Mouse (Mus musculus) lung, postnatal 25 days (tissue): ENCODE results near the gene Gm13030.
"Not testable (repeated sequence)": the region's sequence is repeated elsewhere in the genome, so short reads cannot be mapped to it uniquely, and the experiment has no call there.

Experiments used
- DNase-seq: peaks from one replicate; pipeline ENCODE4 v3.0.0; 2022; ENCODE audit warnings: low spot score

The Gm13030 gene

GRCm38 (mm10) chr4:138873864-138874263 is at the start of gene Gm13030:
TSS of gene Gm13030 (minus strand) at chr4:138873964.
- no peak for DNase-seq

DNA sequence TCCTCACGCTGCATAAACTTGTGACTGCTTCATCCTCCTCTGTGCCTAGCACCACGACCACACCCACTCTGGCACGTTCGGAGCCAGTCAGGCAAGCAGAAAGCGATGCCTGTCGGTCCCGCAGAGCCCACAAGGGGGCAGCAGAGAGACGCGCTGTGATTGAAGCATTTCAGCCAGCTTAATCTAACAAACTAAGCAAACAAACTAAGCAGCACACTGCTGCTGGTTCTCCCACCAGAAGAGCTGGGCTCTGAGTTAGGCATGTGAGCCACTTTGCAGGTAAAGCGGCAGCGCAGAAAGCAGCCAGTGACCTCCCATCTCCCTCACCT is 48.3 kb upstream of the Gm13030 start:
- peak; percentile 96 for DNase-seq

GRCm38 (mm10) chr4:138921254-138922130 is 47.7 kb upstream of the Gm13030 start:
- no peak for DNase-seq

DNA sequence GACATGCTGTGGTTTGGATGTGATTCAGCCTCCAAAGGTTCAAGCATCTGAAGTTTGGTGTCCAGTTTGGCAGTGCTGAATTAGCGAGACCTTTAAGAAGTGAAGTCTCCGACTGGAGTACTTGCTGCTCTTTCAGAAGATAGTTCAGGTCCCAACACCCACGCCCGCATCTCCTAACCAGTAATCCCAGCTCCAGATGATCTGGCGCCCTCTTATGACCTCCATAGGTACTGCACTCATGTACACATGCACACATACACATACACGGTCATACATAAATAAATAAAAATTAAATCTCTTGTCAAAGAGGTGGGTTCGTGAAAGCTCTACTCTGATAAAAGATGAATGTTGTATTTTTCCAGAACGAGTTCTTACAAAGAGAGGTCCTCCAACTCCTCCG is 43.5 kb upstream of the Gm13030 start:
- DNase-seq, result no peak

DNA sequence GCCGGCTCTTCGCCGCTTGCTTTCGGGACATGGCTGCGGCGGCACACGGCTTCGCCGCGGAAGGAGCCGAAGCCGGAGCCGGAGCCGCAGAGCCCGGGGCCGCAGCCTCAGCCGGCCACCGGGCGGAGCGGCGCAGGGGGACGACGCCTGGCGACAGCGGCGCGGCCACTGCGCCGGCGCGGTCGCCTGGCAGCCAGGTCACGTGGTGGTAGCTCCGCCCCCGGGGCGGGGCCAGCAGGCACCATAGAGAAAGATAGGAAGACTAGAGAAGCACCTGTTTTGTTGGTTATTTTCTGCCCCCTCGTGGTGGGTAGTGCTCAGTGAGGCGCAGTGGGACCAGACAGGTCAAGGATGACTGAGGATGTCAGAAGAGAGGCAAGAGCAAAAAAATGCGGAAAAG is 40.0 kb upstream of the Gm13030 start, which contains the start of gene Otud3:
TSS of gene Otud3 (minus strand) at position 149 of the 400 bp plus-strand sequence.
- peak; percentile 96 for DNase-seq

DNA sequence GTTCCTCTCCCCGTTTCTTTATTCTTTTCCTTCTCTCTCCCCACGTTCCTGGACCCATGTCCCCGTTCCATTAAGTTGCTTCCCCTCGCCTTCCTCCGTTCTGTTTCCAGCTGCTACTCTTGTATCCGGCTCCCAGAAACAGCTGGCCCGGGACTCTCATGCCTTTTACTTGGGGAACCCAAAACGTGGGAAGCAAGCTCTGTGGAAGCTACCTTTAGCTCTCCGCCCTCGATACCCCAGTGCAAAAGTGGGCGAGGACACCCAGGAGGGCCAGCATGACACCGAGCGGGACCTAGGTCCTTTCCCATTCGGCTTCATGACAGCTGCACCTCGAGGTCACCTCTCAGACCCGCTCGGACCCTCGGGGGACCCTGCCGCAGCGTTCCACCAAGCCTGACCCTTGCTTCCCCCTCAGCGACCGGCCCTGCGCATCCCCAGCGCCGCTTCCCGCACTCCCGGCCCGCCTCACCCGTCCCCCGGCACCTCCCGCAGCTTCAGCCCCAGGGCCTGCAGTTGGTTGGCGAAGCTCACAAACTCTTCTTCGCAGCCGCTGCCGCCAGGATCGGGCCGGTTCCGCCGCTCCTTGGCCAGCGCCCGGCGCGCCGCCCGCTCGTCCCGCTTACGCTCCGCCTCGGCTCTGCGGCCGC is 39.5 kb upstream of the Gm13030 start:
- no peak for DNase-seq

- DNase-seq, result no peak
Measured at GRCm38 (mm10) chr4:138905624-138906337, 32.0 kb upstream of the Gm13030 start.

DNA sequence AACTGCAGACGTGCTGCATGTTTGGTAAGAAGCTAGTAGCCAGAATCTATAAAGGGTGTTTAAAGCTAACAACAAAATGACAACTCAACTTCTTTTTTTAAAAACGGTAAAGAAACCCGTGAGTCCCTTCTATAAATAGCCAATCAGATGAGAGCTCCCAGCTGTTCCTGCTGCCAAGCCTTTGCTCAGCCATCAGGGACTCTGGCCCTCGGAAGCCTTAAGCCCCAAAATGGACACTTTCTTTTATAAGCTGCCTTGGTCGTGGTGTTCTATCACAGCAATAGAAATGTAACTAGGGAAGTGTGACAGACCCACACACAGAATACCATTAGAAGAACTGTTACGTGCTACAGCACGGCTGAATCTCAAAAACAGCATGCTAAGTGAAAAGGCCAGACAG is 25.6 kb upstream of the Gm13030 start:
- no peak for DNase-seq

DNA sequence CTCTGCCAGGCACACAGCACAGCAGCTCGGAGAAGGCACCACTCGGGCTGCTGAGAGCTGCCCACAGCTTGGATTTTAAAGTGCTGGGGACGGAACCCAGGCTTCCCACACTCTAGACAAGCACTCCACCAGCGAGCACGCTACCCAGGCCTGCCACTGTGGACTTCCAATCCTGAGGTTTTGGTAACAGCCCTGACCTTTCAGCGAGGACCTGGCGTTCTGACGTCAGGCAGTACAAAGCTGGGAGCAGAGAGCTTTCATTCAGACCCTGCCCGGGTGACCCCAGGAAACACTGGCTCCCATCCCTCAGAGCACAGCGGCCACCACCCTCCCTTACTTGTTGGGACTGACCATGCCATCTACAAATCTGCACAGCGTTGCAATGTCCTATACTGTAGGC is 20.0 kb upstream of the Gm13030 start:
- not testable (repeated sequence) for DNase-seq

DNA sequence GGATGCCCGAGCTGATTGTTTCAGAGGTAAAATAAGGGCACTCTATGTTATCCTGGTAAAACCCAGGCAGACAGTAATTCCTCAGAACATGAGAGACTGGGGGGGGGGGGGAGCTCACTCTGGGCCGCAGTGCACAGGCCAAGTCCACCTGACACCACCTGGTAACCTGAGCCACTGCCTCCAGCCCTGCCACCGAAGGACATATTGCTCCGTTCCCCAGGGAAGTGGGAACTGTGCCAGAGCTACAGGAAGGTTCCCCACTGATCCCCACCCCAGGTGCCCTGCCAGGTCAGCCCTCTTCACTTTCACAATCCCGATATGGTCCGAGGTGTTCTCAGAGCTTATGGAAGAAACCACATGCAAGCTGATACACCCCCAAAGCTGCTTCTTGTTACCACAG is 18.9 kb upstream of the Gm13030 start:
- DNase-seq, result peak; percentile 63

- no peak for DNase-seq
Measured at GRCm38 (mm10) chr4:138889635-138890034, 15.9 kb upstream of the Gm13030 start.

DNA sequence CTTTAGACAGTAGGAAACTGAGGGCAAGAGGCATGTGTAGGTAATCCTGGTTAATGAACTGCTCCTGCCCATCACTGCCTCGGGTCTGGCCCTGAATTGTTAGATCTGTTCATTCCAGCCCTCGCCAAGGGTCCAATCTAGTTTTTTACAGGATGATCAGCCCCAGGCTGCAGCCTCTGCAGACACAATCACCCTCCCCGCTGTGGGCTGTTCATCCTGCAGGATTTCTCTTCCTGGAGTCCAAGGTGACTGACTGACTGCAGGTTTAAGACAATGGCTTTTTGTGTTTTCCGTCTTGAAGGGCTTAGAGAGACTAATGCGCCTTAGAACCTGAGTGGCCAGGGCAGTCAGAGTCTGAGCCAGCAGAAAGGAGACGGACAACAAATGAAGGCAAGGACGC is 15.4 kb upstream of the Gm13030 start:
- DNase-seq, result no peak

DNA sequence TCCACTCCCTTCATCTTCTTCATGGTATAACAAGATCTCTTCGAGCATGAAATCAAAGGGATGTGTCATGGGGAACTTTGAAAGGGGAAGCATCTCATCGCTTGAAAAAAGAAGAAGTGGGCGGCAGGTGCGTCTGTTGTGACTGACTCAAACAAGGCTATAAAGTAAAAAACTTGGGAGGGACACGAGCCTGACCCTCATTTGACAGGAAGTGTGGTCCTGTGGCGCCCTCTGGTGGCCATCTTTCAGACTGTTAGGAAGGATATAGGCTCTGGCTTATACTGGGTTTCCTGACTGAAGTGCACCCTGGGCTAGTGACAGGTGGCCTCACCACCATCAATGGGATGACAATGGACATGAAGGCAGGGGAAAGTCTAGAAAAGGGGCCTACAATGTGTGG is 10.5 kb upstream of the Gm13030 start:
- peak; percentile 82 for DNase-seq

GRCm38 (mm10) chr4:138882179-138882578 is 8.4 kb upstream of the Gm13030 start:
- peak; percentile 22 for DNase-seq

GRCm38 (mm10) chr4:138880811-138881584 is 7.2 kb upstream of the Gm13030 start:
- DNase-seq, result peak; percentile 28

GRCm38 (mm10) chr4:138879808-138880207 is 6.0 kb upstream of the Gm13030 start:
- no peak for DNase-seq

DNA sequence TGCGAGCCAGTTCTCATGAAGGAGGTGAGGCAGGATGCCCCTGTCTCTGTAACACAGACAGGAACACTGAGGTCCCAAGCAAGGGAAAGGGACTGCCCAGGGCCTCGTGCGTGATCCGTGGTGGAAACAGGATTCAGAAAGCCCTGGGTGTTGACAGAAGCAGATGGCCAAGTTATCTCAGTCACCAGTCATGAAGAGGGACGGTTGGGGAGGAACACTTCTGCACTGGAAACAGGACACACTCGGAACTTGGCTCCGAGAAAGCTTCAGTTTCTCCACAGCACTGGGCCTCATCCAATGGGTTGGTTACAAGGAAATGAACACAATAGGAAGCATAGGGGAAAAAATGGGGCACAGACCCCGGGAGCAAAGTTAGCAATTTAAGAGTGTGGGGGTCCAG is 5.0 kb upstream of the Gm13030 start:
- peak; percentile 18 for DNase-seq

DNA sequence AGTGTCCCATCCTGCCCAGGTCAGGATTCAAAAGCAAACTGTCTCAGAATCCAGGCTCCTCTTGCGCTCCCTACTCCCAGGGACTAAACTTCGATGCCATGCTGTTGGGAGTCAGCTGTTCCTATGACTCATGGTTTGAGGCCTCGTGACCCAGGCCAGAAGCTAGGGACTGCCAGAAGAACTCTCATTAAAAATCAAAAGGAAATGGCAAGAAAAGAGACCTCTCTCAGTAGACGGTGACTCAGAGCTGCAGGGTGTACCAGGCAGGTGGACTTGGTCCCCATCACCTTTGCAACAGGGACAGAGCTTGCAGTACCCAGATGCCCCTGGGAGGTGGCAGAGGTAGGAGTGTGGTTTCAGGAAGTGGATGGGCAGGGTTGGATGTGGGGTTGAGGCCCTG is 4.0 kb upstream of the Gm13030 start, which contains the start of gene Pla2g2e:
TSS of gene Pla2g2e (plus strand) at position 212 of the 400 bp plus-strand sequence.
- DNase-seq, result no peak

GRCm38 (mm10) chr4:138875986-138876385 is 2.2 kb upstream of the Gm13030 start:
- DNase-seq, result no peak

DNA sequence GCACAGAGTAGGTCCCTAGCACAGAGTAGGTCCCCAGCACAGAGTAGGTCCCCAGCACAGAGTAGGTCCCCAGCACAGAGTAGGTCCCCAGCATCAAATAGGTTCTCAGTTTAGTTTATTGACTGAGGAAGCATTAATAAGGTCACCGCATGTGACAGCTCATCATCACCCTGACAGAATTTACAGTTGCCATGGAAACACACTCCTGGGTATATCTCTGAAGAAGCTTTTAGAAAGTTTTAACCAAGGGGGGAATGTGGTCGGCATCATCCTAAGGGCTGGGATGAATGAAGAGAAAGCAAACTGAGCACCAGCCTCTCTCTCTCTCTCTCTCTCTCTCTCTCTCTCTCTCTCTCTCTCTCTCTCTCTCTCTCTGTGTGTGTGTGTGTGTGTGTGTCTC is 1.5 kb upstream of the Gm13030 start:
- DNase-seq, result not testable (repeated sequence)

GRCm38 (mm10) chr4:138868666-138869065 is 5.1 kb downstream of the Gm13030 start:
- no peak for DNase-seq

DNA sequence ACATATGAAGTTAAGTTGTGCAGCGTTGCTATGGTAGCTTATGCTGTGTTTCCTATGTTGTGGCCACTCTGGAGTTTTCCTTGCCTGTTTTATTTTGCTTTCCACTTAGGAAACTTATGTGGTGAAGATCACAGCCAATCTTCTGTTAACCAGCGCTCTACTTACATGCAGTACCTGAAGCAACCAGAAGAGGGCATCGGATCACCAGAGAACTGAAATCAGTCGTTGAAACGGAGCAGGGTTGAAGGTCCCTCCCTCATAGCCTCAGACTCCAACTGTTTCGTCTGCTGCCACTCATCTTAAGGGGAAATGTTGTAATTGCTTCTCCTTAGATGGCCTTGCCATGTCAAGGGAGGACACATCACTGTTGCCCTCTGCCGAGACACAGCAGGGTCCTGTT is 7.4 kb downstream of the Gm13030 start:
- DNase-seq, result peak; percentile 83
